Mouse (Mus musculus): ENCODE measurements around the gene Nupl2.

GRCm38 (mm10) chr5:24201006-24201405, 36.2 kb downstream of the Nupl2 start:
- TF ChIP-seq EP300 (IDR thresholded peaks at IDR 0.05) (no peak), CTCF (IDR thresholded peaks at IDR 0.05) (no peak)
